Mouse (Mus musculus) T-helper 17 cell (primary cell): Measurements from ENCODE around the gene Gba2.

Experiments used
- in situ Hi-C, 2 experiments: fragments of 300-600 bp; cut with MboI, MseI; formaldehyde crosslinking; loops; 1 replicate in 1 of 2; 2 replicates in 1 of 2; pipeline ENCODE4 v1.15.1; 2025; ENCODE audit warnings: high pct_unique_total_duplicates in 2 of 2

The Gba2 gene

GRCm38 (mm10) chr4:43582241-43582640 lies 3.6 kb upstream of the Gba2 start:
- in situ Hi-C loops: no loop called here

DNA sequence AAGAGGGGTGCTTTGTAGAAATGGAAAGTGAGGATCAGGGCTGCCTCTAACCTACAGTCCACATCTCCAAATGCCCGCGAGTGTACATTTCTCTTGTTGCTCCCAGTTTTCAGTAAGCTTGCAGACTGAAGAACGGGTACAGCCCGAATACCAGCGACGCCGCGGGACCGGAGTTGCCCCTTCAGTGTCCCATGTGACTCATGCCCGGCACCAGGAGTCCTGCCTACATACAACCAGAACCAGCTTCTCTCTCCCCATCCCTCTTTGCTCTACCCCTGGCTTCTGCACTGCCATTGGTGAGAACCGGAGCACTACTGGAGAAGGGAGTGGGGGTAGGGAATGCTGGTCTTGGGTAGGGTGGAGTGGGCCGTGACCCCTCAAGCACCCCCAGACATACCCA lies 2.7 kb upstream of the Gba2 start:
- in situ Hi-C loops: no loop called here

GRCm38 (mm10) chr4:43580721-43581120 lies 2.0 kb upstream of the Gba2 start:
- in situ Hi-C loops: no loop called here

- in situ Hi-C loops: loop anchor here in 1 of 2 experiments (5.0 kb wide), 1 partner anchor 73 kb away; the partner anchor contains the start of gene Spag8
These were observed 1.1 kb upstream of the Gba2 start for GRCm38 (mm10) chr4:43579731-43580130.

- in situ Hi-C loops: loop anchor here in 1 of 2 experiments (5.0 kb wide), 1 partner anchor 73 kb away; the partner anchor contains the start of gene Spag8
These were observed 583 bp upstream of the Gba2 start for GRCm38 (mm10) chr4:43579256-43579655.

- in situ Hi-C loops: loop anchor here in 1 of 2 experiments (5.0 kb wide), 1 partner anchor 75 kb away; the partner anchor contains the start of gene Spag8
These were observed 1.3 kb downstream of the Gba2 start for GRCm38 (mm10) chr4:43577237-43577881.

DNA sequence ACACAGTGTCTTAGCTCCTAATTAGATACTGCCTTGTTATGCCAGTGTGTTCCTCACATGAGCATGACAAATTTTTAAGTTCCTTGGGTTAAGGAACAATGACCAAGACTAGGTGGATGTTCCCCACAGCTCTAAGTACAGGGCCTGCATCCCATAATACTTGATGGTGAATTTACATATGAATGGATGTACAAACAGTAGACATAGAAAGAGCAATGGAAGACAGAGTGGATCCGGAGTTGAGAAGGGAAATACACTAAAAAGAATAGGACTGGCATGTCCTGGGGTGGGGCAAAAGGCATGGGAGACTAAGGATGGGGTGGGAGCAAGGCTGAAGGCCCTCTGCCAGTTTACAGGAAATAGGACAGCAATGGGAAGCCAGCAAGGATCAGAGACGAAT lies 3.3 kb downstream of the Gba2 start:
- in situ Hi-C loops: loop anchor here in 1 of 2 experiments (5.0 kb wide), 1 partner anchor 77 kb away; the partner anchor contains the start of gene Spag8

DNA sequence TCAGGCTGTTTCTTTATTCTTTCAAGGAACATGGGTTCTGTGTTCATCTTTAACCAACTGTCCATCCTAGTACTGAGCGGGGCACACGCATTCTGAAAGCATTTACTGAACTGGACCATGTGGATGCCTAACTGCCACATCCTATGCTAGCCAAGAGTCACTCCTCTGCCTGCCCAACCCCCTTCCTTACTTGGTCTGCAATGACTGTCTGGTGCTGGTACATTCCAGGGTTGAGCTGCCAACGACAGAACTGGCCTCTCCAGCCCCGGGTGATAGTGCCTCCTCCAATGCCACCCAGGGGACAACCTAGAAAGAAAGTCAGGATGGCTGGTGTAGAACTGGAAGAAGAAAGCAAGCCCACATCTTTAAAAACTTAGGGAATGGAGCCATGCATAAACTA lies 5.1 kb downstream of the Gba2 start:
- in situ Hi-C loops: no loop called here

- in situ Hi-C loops: no loop called here
These were observed 7.2 kb downstream of the Gba2 start for GRCm38 (mm10) chr4:43571395-43572045.

DNA sequence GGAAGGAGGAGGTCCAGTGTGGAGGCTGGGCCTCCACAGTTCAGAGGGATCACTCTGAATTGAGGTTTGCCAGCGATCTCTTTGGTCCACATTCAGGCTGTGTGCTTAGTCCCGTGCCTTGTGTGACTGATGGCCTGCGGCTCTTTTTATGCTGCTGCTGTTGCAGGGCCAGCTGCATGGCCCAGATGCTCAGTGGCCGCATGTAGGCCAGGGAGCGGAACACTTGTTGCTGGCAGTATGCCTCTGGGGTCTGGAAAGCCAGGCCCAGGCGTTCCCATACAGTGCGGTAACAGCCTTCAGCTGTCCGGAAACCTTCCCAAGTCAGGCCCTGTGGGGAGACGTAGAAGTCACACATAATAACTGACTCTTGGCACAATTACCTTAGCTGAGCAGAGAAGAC lies 11.5 kb downstream of the Gba2 start:
- in situ Hi-C loops: loop anchor here (5.0 to 10.0 kb wide), 3 partner anchors 545 to 1968 kb away; partner anchors contain the start of genes Shb (in 1 of the 2) and Vcp (in 1 of the 2)

DNA sequence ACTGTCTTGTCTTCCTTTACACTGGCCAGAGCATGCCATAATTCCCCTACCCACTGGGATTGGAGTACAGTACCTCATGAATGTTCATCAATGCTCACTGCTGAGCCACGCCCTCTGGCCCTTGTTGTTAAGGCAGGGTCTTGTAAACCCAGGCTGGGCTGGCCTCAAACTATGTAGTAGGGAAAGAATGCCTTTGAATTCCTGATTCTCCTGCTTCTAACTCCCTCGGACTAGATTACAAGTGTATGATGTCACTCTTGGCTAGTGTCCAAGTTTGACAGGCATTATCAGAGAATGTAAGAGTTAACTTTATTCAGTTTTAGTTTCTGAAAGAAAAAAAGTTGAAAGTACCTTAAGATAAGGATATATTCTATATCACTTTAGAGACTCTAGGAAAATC lies 14.4 kb downstream of the Gba2 start:
- in situ Hi-C loops: loop anchor here in 1 of 2 experiments (10.0 kb wide), 2 partner anchors 559 to 1971 kb away; partner anchors contain the start of genes Shb and Vcp

- in situ Hi-C loops: loop anchor here in 1 of 2 experiments (10.0 kb wide), 2 partner anchors 559 to 1971 kb away; partner anchors contain the start of genes Shb and Vcp
These were observed 15.1 kb downstream of the Gba2 start for GRCm38 (mm10) chr4:43563601-43563875.

- in situ Hi-C loops: loop anchor here in 1 of 2 experiments (10.0 kb wide), 2 partner anchors 558 to 1972 kb away; partner anchors contain the start of genes Shb and Vcp
These were observed 15.7 kb downstream of the Gba2 start for GRCm38 (mm10) chr4:43562769-43563600.

GRCm38 (mm10) chr4:43561997-43562768 lies 16.5 kb downstream of the Gba2 start, which contains the start of the genes Creb3 and Tln1:
Gene Creb3 (plus strand): TSS chr4:43562332.
Gene Tln1 (minus strand): TSS chr4:43562691.
- in situ Hi-C loops: loop anchor here in 1 of 2 experiments (10.0 kb wide), 2 partner anchors 557 to 1973 kb away; partner anchors contain the start of genes Shb and Vcp

- in situ Hi-C loops: loop anchor here in 1 of 2 experiments (10.0 kb wide), 2 partner anchors 557 to 1973 kb away; partner anchors contain the start of genes Shb and Vcp
These were observed 17.2 kb downstream of the Gba2 start for GRCm38 (mm10) chr4:43561436-43561996.

DNA sequence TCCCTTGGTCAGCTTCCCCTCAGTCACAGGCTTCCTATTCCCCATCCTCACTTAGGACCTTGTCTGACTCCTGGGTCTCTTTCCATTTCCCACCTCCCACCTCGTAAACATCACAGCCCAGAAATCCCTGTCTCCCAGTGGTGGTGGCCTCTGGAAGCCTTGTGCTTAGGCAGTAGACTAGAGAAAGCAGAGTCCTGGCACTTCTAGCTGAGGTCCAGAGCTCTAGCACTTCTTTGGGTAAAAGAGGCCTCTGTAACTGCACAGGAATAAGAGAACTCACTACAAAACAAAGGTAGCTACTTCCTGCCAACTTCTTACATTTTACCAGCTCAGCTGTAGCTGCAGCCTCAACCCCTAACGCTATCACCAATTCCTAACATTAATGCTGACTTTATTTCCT lies 17.7 kb downstream of the Gba2 start:
- in situ Hi-C loops: loop anchor here in 1 of 2 experiments (10.0 kb wide), 2 partner anchors 556 to 1974 kb away; partner anchors contain the start of genes Shb and Vcp

DNA sequence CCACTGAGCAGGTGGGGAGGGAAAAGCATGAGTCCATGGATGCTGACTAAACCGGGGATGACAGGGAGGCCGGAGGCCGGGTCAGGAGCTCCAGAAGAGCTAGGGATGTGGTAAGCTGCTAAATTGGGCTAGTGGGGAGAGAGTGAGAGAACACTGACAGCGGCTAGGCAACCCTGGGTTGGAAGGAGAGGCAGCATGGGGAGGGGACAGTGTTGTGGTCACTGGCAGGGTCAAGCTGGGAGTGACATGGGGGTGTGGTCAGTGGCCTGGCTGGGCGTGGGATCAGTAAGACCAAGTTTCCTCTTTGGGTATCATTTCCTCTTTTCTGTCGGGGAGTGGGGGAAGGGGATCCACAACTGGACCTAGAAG lies 18.4 kb downstream of the Gba2 start:
- in situ Hi-C loops: loop anchor here in 1 of 2 experiments (10.0 kb wide), 2 partner anchors 555 to 1975 kb away; partner anchors contain the start of genes Shb and Vcp

- in situ Hi-C loops: loop anchor here in 1 of 2 experiments (10.0 kb wide), 2 partner anchors 555 to 1975 kb away; partner anchors contain the start of genes Shb and Vcp
These were observed 19.0 kb downstream of the Gba2 start for GRCm38 (mm10) chr4:43559519-43560242.

DNA sequence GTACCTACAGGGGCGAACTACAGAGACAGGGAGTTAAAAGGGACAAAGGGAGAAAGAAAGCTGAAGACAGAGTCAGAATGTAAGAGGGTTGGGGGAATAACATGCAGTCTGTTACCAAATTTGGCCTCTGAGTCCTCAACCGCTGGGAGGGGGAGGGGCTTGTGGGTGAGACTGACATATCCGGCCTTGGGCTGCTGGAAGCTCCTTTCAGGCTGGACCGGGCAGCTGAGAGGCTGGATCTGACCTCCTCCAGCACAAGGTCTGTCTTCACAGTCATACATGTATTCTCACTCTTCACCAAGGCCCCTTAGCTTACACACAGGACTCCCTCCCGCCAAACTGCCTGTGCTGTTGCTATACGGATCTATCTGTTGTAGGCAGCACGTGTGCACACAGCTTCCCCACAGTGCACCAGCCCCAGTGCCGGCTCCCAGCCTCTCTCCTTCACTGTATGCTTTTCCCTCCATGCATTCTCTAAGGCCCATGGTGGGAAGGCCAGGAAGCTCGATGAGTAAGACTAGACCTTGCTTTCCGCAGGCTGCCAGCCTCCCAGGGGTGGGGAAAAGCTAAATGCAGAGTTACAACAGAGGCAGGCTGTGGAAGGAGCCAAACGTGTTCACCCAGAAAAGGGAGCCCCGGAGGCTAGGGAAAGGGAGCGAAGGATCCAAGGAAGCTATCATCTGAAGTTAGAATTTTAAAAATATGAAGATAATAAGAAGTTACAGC lies 19.9 kb downstream of the Gba2 start:
- in situ Hi-C loops: no loop called here
